Mouse (Mus musculus) large intestine, adult 2 months (tissue): ENCODE results near the gene Lrrc8d. TPM values are rescaled to one million over a fixed set of nuclear protein-coding genes. Genes with fewer than 3 reads are reported as not detected.
"Not testable (repeated sequence)": the region's sequence is repeated elsewhere in the genome, so short reads cannot be mapped to it uniquely, and the experiment has no call there.

ENCODE experiments used
- DNase-seq: peaks from one replicate; pipeline ENCODE4 v3.0.0-alpha.2; 2012; ENCODE audit warnings: low read depth, low spot score
- WGBS: fragments of 180-500 bp; shearing (Covaris S2); methylation state at CpG from one replicate; pipeline ENCODE4 v1.1.7; 2018; 5-methylcytosine and 5-hydroxymethylcytosine counted together
- polyA plus RNA-seq: library from polyadenylated mRNA; depleted of rRNA; stranded (reverse); fragments of >200 nt; gene quantifications from 2 replicates; pipeline ENCODE4 v1.2.3, GENCODE M21; 2012

Gene Lrrc8d
- polyA plus RNA-seq, 1 experiment: 9.9 TPM

DNA sequence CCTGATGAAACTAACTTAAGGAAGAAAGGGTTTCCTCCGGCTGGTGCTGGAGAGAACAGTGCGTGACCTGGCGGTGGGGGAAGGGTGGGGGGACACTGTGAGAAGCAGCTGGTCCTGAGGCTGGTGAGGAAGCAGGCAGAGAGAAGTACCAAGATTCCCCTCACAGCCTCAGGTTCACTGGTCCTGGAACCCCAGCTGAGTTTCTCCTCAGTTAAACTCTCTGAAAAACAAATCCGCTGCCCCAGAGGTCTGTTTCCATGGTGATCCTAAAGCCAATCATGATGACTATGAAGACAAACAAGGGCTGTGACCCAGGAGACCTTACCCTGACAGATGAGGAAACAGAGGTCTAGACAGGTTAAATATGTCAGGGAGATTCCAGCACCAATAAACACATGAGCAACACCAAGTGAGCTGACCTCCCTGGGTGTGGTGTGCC, 15.8 kb upstream of the Lrrc8d start:
- WGBS: 80% methylated on average over 4 of the region's 4 CpGs
- no peak for DNase-seq

DNA sequence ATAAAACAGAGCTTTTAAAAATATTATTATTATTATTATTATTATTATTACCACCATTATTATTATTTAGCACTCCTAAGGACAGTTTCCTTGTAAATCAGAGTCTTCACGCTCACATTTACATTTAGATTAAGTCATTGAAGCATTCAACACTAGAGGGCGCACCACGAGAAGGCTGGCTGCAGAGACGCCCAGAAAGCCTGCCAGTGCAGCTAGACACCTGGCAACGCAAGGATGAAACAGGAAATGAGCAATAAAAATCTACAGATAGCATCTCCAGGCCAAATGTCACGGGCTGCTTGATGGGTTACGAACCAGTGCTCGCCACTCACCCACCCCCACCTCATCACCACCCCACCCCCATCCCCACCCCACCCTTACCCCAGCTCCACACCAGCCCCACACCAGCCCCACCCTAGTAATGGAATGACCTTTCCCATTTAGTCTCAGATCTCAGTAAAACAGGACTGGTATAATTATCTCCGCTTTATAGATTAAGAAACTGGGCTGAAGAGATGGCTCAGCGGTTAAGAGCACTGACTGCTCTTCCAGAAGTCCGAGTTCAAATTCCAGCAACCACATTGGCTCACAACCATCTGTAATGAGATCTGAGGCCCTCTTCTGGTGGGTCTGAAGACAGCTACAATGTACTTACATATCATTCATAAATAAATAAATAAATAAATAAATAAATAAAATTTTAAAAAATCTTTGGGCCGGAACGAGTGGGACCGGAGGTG, 14.7 kb upstream of the Lrrc8d start:
- DNase-seq: no peak

DNA sequence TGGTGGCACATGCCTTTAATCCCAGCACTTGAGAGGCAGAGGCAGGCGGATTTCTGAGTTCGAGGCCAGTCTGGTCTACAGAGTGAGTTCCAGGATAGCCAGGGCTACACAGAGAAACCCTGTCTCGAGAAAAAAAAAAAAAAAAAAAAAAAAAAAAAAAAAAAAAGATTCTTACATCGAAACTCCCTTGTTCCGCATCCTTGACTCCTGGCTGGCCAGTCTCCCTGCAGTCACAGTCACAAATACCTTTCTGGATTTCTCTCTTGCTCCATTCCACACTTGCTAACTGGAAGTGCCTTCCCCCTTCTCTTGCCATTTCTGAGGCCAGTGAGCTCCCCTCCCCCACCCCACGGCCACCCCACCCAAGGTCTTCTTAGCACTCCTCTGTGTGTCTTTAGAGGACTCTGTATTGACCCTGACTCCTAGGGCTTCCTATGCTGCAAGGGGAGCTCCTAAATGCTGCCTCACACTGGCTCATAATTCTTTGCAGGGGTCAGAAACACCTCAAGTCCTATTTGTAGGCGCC, 13.9 kb upstream of the Lrrc8d start:
- 75% methylated on average over 7 of the region's 7 CpGs for WGBS
- DNase-seq: not testable (repeated sequence)

More for the DNA sequence above, 14.7 kb upstream of the Lrrc8d start:
- 17% methylated on average over 14 of the region's 14 CpGs for WGBS

DNA sequence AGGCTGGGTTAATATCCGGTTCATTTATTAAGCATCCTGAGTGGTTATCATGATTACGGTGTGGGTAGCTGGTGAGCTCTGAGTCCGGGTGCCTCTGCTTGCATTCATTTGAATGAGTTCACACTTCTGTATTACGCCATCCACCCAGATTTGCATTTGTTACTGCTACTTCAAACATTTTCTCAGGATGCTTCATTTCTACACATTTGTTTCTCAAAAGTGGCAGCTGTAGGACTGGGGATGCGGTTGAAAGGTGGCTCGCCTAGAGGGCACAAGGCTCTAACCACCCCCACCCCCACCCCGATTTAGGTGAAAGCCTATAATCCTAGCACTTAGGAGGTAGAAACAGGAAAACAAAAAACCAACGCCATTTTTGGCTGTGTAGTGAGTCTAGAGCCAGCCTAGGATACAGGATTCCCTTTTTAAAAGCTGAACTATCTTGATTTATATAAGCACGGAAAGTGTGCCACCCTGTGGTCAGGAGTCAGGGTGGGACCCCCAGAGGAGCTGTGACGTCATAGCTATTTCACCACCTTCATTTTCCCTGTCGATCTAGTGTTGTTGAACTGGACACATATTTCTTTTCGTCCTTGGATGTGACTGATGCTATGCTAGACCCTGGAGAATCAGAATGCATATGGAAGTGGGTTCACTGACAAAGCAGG, 13.3 kb upstream of the Lrrc8d start:
- 77% methylated on average over 12 of the region's 12 CpGs for WGBS
- DNase-seq: no peak

GRCm38 (mm10) chr5:105690502-105691454, 9.0 kb upstream of the Lrrc8d start:
- 40% methylated on average over 10 of the region's 10 CpGs for WGBS
- no peak for DNase-seq

DNA sequence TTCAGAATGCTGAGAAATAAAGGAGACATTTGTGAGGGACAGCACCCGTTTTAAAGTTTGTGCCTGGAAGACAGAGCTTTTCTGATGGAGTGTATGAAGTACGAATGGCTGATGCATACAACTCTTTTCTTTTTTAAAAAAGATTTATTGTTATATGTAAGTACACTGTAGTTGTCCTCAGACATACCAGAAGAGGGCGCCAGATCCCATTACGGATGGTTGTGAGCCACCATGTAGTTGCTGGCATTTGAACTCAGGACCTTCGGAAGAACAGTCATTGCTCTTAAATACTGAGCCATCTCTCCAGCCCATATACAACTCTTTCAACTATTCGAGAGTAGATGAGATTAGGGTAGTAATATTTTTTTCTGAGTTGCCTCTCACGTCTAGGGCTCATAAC, 8.1 kb upstream of the Lrrc8d start:
- 86% methylated on average over 7 of the region's 7 CpGs for WGBS
- DNase-seq: no peak

GRCm38 (mm10) chr5:105694339-105694930, 5.3 kb upstream of the Lrrc8d start:
- no peak for DNase-seq
- 81% methylated on average over 7 of the region's 7 CpGs for WGBS

GRCm38 (mm10) chr5:105696049-105696448, 3.7 kb upstream of the Lrrc8d start:
- 82% methylated on average over 6 of the region's 6 CpGs for WGBS

DNA sequence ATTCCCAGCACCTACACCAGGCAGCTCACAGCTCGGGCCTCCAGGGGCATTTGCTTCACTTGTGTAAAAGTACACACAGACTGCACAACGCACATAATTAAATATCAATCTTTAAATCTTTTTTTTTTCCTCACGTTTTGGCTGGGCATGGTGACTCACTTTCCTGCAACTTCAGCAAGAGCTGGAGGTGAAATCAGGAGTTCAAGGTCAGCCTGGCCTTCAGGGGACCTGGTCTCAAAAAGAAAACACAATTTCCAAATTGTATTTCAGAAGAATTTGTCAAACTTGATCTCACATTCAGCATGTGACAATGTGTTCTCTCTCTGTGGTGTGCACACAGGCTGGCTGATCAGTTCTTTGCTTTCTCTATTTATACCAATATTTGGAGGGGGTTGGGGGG, 1.9 kb upstream of the Lrrc8d start:
- no peak for DNase-seq
- 88% methylated on average over 3 of the region's 3 CpGs for WGBS

More at GRCm38 (mm10) chr5:105696049-105696448, 3.7 kb upstream of the Lrrc8d start:
- no peak for DNase-seq

- no peak for DNase-seq
- WGBS: 24% methylated on average over 7 of the region's 7 CpGs
Measured at GRCm38 (mm10) chr5:105698694-105699093, 1.1 kb upstream of the Lrrc8d start.

DNA sequence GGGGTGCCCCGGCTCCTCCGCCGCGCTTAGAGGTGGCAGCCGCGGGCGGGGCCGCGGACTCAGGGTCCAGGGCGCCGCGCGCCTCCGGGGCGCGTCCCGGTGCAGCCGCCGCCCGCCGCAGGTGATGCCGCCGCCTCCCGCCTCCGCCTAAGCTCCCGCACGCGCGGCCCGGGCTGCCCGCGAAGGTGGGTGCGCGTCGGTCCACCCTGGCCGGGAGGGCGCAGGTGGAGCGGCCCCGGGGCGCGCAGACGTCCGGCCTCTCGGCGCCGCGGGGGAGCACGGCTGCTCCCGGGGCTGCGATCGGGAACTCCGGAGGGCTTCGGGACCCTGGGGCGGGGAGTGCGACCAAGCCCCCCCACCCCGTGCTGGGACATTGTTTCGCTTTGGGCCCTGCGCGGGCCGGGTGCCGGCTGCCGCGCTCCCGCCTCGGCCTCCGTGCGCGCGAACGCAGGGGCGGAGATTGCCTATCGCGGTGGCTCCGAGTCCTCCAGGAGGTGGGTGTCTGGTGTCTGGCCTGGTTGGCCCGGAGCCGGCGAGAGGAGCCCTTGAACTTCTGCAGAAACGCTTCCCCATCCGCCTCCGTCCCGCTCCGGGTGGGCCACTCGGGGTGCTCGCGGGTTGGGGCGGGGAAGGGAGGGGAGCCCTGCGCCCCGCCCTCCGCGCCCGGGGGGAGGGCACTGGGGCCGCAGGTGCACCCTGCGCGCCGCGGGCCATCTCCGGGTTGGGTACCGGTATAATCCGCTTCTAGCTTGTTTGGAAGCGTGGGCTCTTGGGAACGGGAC, 492 bp downstream of the Lrrc8d start:
- no peak for DNase-seq
- under 1% methylated on average over 100 of the region's 101 CpGs for WGBS

GRCm38 (mm10) chr5:105701326-105701725, 1.6 kb downstream of the Lrrc8d start:
- WGBS: 26% methylated on average over 9 of the region's 9 CpGs
- no peak for DNase-seq

DNA sequence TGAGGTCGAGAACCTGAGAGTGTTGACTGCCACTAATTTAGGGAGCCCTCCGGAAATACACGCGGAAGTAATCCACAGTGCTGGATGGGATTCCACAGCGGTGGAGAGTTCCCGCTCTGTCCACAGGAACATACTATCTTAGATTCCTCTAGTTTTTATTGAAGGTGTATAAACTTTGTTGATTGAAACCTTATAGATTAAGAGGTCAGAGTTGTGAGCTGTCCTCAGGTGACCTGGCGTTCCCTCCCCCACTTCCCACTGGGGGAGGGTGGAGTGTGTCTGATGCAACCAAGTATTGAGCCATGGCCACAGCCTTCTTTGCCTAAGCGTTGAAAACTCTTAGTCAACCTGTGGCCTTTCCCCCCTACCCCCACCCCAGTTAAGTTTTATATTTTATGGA, 2.1 kb downstream of the Lrrc8d start:
- no peak for DNase-seq
- WGBS: 22% methylated on average over 8 of the region's 8 CpGs

DNA sequence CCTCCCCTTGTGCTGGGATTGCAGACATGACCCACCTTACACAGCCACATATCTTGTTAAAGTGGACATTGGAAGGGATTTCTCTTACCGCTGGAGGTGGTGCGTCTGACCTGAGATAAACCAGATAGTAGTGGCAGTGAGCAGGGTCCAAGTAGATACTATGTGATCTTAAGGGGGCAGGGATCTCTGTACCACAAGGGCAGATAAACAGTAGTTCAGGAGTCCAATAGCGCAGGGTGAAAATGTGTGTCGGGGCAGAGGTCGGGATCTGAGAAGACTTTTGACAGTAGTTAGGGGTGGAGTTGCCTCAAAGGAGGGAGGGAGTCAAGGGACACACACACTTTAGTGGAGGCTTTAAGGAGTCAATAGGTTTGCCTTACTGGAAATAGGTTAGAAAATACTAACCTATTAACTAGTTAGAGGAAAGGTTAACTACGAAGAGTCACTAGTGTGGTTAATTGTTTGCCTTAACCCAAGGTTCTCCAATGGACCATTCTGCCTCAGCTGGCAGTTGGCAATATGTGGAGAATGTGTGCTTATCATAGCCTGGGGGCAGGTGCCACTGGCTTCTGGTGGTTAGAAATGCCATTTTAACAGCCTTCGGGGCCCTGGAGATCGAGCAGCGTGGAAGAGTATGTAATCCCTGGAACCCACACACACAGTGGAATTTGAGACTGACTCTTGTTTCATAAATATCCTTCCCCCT, 3.0 kb downstream of the Lrrc8d start:
- 50% methylated on average over 9 of the region's 9 CpGs for WGBS

GRCm38 (mm10) chr5:105703286-105703655, 3.5 kb downstream of the Lrrc8d start:
- no peak for DNase-seq
- 54% methylated on average over 11 of the region's 11 CpGs for WGBS

More for the DNA sequence above, 3.0 kb downstream of the Lrrc8d start:
- DNase-seq: no peak

DNA sequence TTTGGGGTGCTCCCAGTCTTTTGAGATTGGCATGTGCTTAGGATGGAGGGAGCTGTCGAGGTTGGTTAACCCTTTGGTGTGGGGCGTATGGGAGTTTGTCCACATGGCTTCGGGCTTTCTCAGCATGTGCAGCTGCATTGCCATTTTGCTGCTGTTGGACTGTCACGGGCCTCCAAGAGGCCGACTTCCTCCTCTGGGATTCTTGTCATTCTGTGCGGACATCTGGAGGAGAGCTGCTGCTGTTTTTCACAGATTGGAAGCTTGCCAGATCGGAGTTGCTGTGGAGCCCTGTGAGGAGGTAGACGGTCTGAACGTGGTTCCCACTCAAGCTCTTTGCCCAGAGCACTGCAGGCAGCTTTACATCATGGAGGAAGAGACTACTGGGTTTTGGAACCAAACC, 4.8 kb downstream of the Lrrc8d start:
- WGBS: 69% methylated on average over 9 of the region's 9 CpGs
- no peak for DNase-seq

GRCm38 (mm10) chr5:105706635-105707034, 6.9 kb downstream of the Lrrc8d start:
- no peak for DNase-seq
- 45% methylated on average over 11 of the region's 11 CpGs for WGBS

DNA sequence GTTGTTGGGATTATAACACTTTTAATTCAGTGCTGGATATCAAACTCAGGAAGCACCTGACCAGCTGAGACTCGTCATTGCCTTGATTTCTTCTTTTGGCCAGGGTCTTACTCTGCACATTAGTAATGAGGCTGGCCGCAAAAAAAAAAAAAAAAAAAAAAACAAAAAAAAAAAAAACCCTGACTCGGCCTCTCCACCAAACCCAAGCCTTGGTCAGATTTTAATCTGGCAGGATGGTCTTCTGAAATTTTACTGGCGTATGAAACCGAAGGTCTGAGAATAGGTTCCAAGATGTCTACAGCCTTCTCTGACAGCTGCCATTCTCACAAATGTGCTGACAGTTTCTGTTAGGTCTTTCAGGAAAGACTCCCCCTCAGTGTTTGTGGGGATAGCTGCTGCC, 8.5 kb downstream of the Lrrc8d start:
- whole genome bisulfite sequencing: 84% methylated on average over 5 of the region's 5 CpGs
- DNase-seq: no peak
